Mouse (Mus musculus) kidney, postnatal 10 days (tissue): ENCODE measurements around the gene Klhl26.

ENCODE experiments used
- DNase-seq: peaks from one replicate; pipeline ENCODE4 v3.0.0; 2021; ENCODE audit warnings: mixed read lengths

Gene Klhl26

GRCm38 (mm10) chr8:70500386-70501301 is 23.9 kb upstream of the Klhl26 start:
- DNase-seq = peak; percentile 41

DNA sequence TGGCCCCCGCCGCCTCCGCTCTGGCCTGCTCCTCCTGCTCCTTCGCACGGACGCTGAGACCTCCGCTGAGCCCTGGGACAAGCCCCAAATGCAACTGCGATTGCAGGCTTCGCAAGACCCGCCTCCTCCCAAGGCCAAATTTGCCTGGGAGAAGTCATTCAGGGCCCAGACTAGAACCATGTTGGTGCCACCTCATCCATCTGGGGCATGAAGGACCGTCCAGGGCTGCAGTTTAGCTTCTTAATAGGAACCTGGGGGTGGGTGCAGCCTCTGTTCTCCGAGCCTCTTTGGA is 18.9 kb upstream of the Klhl26 start:
- no peak for DNase-seq

GRCm38 (mm10) chr8:70495001-70495770 is 18.4 kb upstream of the Klhl26 start:
- no peak for DNase-seq

- DNase-seq = no peak
These were observed 17.7 kb upstream of the Klhl26 start for GRCm38 (mm10) chr8:70494416-70494945.

DNA sequence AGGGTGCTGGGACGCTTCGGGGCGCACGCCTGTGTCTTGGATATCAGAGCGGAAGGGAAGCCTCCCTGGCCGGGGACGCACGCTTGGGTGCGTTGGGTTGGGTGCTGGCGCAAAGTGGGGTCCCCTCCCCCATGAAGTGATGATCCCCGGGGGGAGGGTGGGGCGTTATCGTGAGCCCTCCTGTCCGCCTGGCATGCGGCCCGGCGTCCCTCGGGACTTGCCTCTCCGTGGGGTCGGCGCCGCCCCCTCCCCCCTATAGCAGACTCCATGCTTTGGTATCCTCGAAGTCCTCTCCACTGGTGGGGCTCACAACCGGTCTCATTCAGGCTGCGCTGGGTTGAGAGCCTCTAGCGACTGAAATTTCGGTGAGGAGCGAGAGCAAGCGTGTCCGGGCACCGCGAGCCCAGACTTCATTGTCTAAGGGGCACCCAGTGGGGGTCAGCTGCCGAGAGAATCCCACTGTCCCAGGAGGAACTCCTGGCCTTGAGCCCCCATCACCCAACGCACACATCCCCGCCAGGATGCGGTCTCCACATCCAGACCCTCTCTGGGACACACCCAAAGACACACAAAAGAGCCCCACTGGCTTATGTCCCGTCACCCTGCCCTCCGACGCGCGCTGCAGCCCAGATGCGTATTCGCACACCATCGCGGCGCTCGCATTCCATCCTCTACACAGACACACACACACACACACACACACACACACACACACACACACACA is 17.1 kb upstream of the Klhl26 start:
- no peak for DNase-seq

DNA sequence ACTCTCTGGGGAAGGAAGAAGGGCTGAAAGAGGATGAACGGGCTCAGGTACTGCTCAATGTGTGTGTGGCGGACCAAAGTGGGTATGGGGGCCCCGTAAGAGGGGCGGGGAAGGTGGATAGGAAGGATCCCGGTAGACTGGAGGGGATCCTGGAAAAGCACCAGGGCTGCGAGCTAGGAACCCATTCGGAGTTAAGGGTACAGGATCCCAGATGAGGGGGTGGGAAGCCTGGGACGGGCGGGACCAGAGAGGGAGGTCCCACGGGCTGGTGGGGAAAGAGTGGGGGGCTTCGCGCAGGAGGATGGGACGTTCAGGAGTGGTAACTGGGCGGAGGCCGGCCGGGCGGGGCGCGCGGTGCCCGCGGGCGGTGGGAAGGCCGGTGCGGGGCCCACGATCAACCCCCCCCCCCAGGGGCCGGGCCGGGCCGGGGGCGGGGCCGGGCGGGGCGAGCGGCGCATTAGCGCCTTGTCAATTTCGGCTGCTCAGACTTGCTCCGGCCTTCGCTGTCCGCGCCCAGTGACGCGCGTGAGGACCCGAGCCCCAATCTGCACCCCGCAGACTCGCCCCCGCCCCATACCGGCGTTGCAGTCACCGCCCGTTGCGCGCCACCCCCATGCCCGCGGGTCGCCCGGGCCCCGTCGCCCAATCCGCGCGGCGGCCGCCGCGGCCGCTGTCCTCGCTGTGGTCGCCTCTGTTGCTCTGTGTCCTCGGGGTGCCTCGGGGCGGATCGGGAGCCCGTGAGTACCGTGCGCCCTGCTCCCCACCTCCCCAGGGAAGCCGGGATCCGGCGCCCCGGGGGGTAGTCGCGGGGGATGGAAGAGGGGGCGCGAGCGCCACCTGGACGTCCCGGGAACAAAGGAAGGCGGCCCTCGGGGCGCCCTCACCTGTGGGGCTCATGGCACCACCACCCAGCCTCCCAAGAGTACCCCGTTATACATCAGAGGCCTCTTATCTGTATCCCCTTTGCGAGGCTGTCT is 16.2 kb upstream of the Klhl26 start, which contains the start of gene Crlf1:
Crlf1 (plus strand) TSS at position 495 of the 977 bp plus-strand sequence.
- no peak for DNase-seq

DNA sequence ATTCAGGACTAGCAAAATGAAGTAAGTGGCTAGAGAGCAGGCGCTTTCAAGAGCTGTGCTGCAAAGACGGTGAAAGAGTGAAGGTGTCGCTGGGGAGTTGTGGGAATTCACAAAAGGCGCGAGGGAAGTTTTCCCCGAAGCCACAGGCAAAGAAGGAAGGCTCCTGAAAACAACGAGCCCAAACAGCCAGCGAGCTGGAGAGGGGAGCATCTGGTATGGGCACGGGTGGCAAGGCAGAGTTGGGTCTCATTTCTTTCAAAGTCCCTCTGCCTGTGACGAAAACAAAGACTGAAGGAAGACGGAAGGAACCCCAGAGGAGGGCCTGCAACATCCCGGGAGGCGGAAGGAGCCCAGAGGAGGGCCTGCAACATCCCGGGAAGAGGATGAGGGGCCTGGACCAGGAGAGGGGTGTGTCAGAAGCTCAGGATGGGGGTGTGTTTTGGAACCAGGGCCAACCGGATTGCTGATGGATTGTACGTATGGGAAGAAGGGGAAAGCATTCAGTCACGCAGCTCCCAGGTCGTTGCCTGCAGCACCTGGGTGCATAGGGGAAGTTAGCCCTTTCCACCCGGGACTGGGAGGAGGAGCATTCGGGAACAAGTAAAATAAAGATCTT is 14.2 kb upstream of the Klhl26 start:
- DNase-seq = no peak

GRCm38 (mm10) chr8:70490061-70490879 is 13.5 kb upstream of the Klhl26 start:
- DNase-seq = no peak

- DNase-seq = peak; percentile 60
These were observed 12.8 kb upstream of the Klhl26 start for GRCm38 (mm10) chr8:70489576-70489975.

GRCm38 (mm10) chr8:70488931-70489470 is 12.2 kb upstream of the Klhl26 start:
- DNase-seq = no peak

GRCm38 (mm10) chr8:70487993-70488796 is 11.4 kb upstream of the Klhl26 start:
- DNase-seq = peak; percentile 54

GRCm38 (mm10) chr8:70486941-70487520 is 10.3 kb upstream of the Klhl26 start, which contains the start of gene Tmem59l:
Gene Tmem59l, minus strand, starts transcription at chr8:70487358.
- DNase-seq = no peak

- DNase-seq = no peak
These were observed 9.5 kb upstream of the Klhl26 start for GRCm38 (mm10) chr8:70486191-70486681.

DNA sequence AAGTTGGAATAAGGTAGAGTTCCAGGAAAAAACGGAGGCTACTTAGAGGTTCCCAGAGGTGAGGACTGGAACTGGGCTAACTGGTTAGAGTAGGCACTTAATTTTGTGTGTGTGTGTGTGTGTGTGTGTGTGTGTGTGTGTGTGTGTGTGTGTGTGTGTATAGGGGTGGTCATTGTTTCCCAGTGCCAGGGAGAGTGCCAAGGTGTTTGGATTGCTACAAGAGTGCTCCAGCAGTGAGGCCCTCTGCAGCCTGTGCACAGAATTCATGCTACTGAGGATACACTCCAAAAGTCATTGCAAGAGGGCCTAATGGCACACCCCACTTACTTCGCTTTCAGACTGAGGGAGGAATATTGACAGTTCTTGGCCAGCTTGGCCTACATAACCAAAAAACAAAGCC is 6.2 kb upstream of the Klhl26 start:
- DNase-seq = no peak

DNA sequence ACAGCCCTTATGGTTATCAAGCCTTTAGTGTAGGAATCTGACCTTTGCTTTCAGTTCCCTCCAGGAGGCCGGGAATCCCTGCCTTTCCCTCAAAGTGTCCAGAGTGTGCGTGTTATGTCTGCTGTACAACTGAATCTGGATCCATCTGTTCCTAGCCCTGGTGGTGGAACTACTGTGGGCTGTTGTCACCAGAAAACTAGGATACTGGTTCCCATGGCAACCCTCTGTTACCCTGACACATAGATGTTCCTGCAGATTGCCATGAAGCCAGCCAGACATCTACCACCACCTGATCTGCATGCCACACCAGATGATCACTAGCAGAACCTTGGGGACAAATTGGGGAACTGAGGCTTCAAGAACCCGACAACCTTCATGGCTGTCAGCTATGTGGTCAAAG is 5.1 kb upstream of the Klhl26 start:
- DNase-seq = no peak

- DNase-seq = peak; percentile 55
These were observed 658 bp upstream of the Klhl26 start for GRCm38 (mm10) chr8:70477269-70477982.

- DNase-seq = no peak
These were observed 4.9 kb downstream of the Klhl26 start for GRCm38 (mm10) chr8:70471856-70472255.

GRCm38 (mm10) chr8:70469938-70470337 is 6.8 kb downstream of the Klhl26 start:
- DNase-seq = no peak
